Mouse (Mus musculus) right cerebral cortex, adult 18-20 months (tissue): ENCODE results near the gene Gm11992.

Experiments
- DNase-seq: peaks from one replicate; pipeline ENCODE4 v3.0.0; 2022; ENCODE audit warnings: mixed read lengths

Gm11992 gene

DNA sequence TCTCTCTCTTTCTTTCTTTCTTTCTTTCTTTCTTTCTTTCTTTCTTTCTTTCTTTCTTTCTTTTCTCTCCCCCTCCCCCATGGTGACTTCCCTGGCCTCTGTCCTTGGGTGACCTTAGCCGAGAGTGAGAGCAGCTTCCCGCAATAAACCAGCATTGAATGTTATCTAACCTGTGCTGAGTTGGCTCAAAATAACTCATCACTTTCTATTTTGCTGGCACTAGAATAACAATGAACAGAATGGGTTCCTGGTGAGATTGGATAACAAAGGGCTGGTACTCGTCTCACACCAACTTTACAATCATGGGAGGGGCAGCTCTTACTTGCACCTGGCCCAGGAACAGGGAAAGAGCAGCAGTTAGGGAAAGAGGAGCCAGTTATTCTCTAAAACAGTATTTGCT, 68.5 kb downstream of the Gm11992 start:
- DNase-seq = no peak

DNA sequence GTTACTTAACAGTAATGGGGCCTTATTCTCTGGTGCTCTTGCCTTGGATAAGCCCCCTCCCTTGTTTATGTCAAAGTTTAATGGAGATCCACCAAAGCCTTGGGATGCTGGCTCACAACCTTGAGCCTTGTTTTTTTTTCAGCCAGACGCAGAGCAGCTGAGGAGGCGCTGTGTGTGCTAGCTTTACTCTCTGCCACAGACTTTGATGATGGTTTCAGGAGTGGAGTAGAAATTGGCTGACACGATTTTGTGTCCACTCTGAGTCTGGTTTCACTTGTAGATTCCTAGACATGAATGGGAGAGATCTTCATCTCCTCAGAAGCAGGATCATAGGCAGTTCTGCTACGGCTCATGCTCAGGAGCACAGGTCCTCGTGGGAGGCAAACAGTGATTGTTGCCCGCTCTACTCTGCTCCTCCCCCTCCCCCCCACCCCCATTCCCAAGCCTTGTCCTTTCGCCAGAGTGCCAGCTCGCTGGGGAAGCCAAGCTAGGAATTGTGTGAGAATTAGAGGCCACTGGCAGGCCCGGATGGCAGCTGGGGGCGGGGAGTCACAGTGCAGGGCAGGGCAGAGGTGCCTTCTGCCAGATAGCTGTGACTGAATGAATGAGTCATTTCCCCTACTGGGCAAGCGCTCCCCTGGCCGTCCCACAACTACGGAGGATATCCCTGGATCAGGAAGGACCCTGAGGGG, 69.1 kb downstream of the Gm11992 start:
- no peak for DNase-seq

DNA sequence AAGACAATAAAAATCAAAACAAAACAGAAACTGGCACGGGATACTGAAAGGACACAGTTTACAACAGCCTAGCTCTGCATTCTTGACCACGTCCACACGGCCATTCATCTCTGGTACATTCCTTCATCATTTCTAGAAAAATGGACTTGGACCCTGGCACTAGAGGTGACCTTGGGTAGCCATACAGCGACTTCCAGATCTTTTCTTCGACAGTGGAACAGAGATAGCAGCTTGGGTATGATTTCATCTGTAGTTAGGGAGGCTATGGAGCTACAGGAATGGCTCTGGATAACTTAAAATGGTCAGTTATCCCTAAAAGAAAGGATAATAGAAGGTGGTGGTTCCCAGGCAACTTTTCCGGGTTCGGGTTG, 69.6 kb downstream of the Gm11992 start, which contains the start of gene Upp1:
TSS of gene Upp1 (plus strand) at position 54 of the 371 bp plus-strand sequence.
- DNase-seq = no peak

DNA sequence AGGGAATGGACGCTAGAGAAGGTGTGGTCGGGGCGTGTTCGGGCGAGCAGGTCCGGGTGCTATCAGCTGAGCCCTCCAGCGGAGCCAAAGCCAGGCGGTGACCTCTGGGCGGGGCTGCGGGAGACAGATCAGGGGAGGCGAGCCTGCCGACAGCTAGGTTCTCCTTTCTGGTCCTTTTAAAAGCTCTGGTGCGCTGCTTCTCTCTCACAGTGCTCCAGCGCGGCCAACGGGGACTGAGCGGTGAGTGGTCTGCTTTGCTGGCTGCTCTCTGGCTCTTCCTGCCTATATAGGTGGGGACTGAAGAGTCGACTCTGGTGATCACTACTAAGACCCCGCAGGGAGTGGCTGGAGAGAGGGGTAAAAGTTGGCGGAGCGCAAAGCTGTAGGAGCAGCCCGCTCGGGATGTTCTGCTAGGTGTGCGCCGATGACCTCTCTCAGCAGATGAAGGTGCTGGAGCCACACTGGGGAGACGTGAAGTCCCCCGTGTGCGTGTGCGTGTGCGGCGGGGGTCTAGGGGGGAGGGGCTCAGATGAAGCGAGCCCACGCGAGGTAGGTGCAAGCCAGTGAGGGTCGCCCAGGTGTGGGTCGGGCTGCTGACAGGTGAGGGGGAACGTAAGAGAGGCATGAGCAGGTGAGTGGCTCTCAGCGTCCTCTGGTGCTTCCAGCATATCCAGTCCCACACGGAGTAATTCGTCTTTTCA, 70.2 kb downstream of the Gm11992 start:
- no peak for DNase-seq
